Mouse (Mus musculus) embryonic fibroblast, embryonic 13.5 days (primary cell): ENCODE results near the gene Tnfsf11.

Experiments
- CTCF ChIP-seq: IDR thresholded peaks from 2 replicates; pipeline ENCODE4 v1.5.1; 2011; ENCODE audit warnings: mild to moderate bottlenecking, control low read depth, low read length, moderate library complexity, borderline replicate concordance; ENCODE audit not compliant: insufficient read depth
- POLR2A ChIP-seq: IDR thresholded peaks from 2 replicates; pipeline ENCODE4 v1.6.1; 2011; ENCODE audit warnings: low read depth, mild to moderate bottlenecking, control low read depth, low read length, moderate library complexity

- TF ChIP-seq CTCF: no peak
- no peak for TF ChIP-seq POLR2A
Observed at GRCm38 (mm10) chr14:78319580-78319979, 11.7 kb upstream of the Tnfsf11 start.
